Mouse (Mus musculus): ENCODE measurements at regions not wholly inside any gene's neighbourhood (a gene's known extent, or its start where the extent isn't known, plus 50 kb on each side); places are given as distances from the start of the nearest gene placed in this dataset.

GRCm38 (mm10) chr4:140358103-140358502 is 111.5 kb upstream of the Igsf21 start:
- Histone ChIP-seq H3K27me3 (ENCODE audit: control insufficient read depth, insufficient read depth, low read length) (no peaks in the 10 kb centered on the region), H3K4me1 (replicated peaks; ENCODE audit: control insufficient read depth, insufficient read depth) (no peaks in the 10 kb centered on the region), H3K9ac (ENCODE audit: low read length) (no peak overlapping the region), H3K27ac (replicated peaks) (no peak overlapping the region), H3K36me3 (ENCODE audit: control insufficient read depth, insufficient read depth, low read length) (no peaks in the 10 kb centered on the region), H3K4me3 (ENCODE audit: low read depth, low read length) (no peak overlapping the region), H3K4me2 (replicated peaks; ENCODE audit: low read depth) (no peak overlapping the region), H3K9me3 (ENCODE audit: control insufficient read depth, low read length) (no peaks in the 10 kb centered on the region)
- ATAC-seq (ENCODE audit: low FRiP score, low TSS enrichment) (no peak), DNase-seq (ENCODE audit: low spot score) (peak; percentile 81)
- TF ChIP-seq CTCF (IDR thresholded peaks at IDR 0.05; ENCODE audit: low read depth): no peak
- no peak for TF ChIP-seq EP300 (optimal IDR thresholded peaks at IDR 0.05)
- 4% methylated on average over 5 of the region's 5 CpGs for WGBS

- no peak overlapping the region for H3K4me3 ChIP-seq (ENCODE audit: low read depth, low read length)
- no peaks in the 10 kb centered on the region for H3K27me3 ChIP-seq (ENCODE audit: control insufficient read depth, insufficient read depth, low read length)
- no peak overlapping the region for H3K4me2 ChIP-seq (replicated peaks; ENCODE audit: low read depth)
- no peak for ATAC-seq (ENCODE audit: low FRiP score, low TSS enrichment)
- H3K9ac ChIP-seq (ENCODE audit: low read length): no peak overlapping the region
- no peaks in the 10 kb centered on the region for H3K4me1 ChIP-seq (replicated peaks; ENCODE audit: control insufficient read depth, insufficient read depth)
- no peak overlapping the region for H3K27ac ChIP-seq (replicated peaks)
- TF ChIP-seq CTCF (IDR thresholded peaks at IDR 0.05; ENCODE audit: low read depth) (no peak), EP300 (optimal IDR thresholded peaks at IDR 0.05) (no peak)
- no peaks in the 10 kb centered on the region for H3K9me3 ChIP-seq (ENCODE audit: control insufficient read depth, low read length)
- WGBS: 66% methylated on average over 12 of the region's 12 CpGs
- DNase-seq (ENCODE audit: low spot score): no peak
- H3K36me3 ChIP-seq (ENCODE audit: control insufficient read depth, insufficient read depth, low read length): no peaks in the 10 kb centered on the region
Observed at GRCm38 (mm10) chr4:140355144-140355550, 108.6 kb upstream of the Igsf21 start.

- Histone ChIP-seq H3K27me3 (ENCODE audit: control insufficient read depth, insufficient read depth, low read length) (no peaks in the 10 kb centered on the region), H3K4me2 (replicated peaks; ENCODE audit: low read depth) (no peak overlapping the region), H3K27ac (replicated peaks) (no peak overlapping the region), H3K36me3 (ENCODE audit: control insufficient read depth, insufficient read depth, low read length) (no peaks in the 10 kb centered on the region), H3K4me1 (replicated peaks; ENCODE audit: control insufficient read depth, insufficient read depth) (no peaks in the 10 kb centered on the region), H3K4me3 (ENCODE audit: low read depth, low read length) (no peak overlapping the region), H3K9ac (ENCODE audit: low read length) (no peak overlapping the region), H3K9me3 (ENCODE audit: control insufficient read depth, low read length) (no peaks in the 10 kb centered on the region)
- 65% methylated on average over 4 of the region's 4 CpGs for WGBS
- DNase-seq (ENCODE audit: low spot score) (no peak), ATAC-seq (ENCODE audit: low FRiP score, low TSS enrichment) (no peak)
- no peak for TF ChIP-seq CTCF (IDR thresholded peaks at IDR 0.05; ENCODE audit: low read depth)
- TF ChIP-seq EP300 (optimal IDR thresholded peaks at IDR 0.05): no peak
Observed at GRCm38 (mm10) chr4:140348802-140349201, 102.2 kb upstream of the Igsf21 start.

GRCm38 (mm10) chr4:140330138-140330537 is 83.6 kb upstream of the Igsf21 start:
- TF ChIP-seq EP300 (optimal IDR thresholded peaks at IDR 0.05) (no peak), CTCF (IDR thresholded peaks at IDR 0.05; ENCODE audit: low read depth) (no peak)
- Histone ChIP-seq H3K27me3 (ENCODE audit: control insufficient read depth, insufficient read depth, low read length) (no peaks in the 10 kb centered on the region), H3K36me3 (ENCODE audit: control insufficient read depth, insufficient read depth, low read length) (no peaks in the 10 kb centered on the region), H3K9ac (ENCODE audit: low read length) (no peak overlapping the region), H3K4me3 (ENCODE audit: low read depth, low read length) (no peak overlapping the region), H3K27ac (replicated peaks) (no peak overlapping the region), H3K9me3 (ENCODE audit: control insufficient read depth, low read length) (no peaks in the 10 kb centered on the region), H3K4me2 (replicated peaks; ENCODE audit: low read depth) (no peak overlapping the region), H3K4me1 (replicated peaks; ENCODE audit: control insufficient read depth, insufficient read depth) (no peaks in the 10 kb centered on the region)
- ATAC-seq (ENCODE audit: low FRiP score, low TSS enrichment): no peak
- WGBS: 88% methylated on average over 4 of the region's 4 CpGs
- no peak for DNase-seq (ENCODE audit: low spot score)

- no peak overlapping the region for H3K4me3 ChIP-seq (ENCODE audit: low read depth, low read length)
- ATAC-seq (ENCODE audit: low FRiP score, low TSS enrichment) (no peak), DNase-seq (ENCODE audit: low spot score) (no peak)
- no peak overlapping the region for H3K27ac ChIP-seq (replicated peaks)
- H3K9ac ChIP-seq (ENCODE audit: low read length): no peak overlapping the region
- H3K4me2 ChIP-seq (replicated peaks; ENCODE audit: low read depth): no peak overlapping the region
- H3K27me3 ChIP-seq (ENCODE audit: control insufficient read depth, insufficient read depth, low read length): no peaks in the 10 kb centered on the region
- no peaks in the 10 kb centered on the region for H3K36me3 ChIP-seq (ENCODE audit: control insufficient read depth, insufficient read depth, low read length)
- no peak for TF ChIP-seq CTCF (IDR thresholded peaks at IDR 0.05; ENCODE audit: low read depth)
- TF ChIP-seq EP300 (optimal IDR thresholded peaks at IDR 0.05): no peak
- 0 out of 2 replicates have a peak, but pooled peaks cover 3% of the 10 kb centered on the region for H3K9me3 ChIP-seq (ENCODE audit: control insufficient read depth, low read length)
- no peaks in the 10 kb centered on the region for H3K4me1 ChIP-seq (replicated peaks; ENCODE audit: control insufficient read depth, insufficient read depth)
- WGBS: 27% methylated on average over 10 of the region's 10 CpGs
Observed at GRCm38 (mm10) chr4:140326706-140327440, 80.3 kb upstream of the Igsf21 start.

GRCm38 (mm10) chr4:140325677-140326052 is 79.1 kb upstream of the Igsf21 start:
- TF ChIP-seq CTCF (IDR thresholded peaks at IDR 0.05; ENCODE audit: low read depth): no peak
- H3K4me3 ChIP-seq (ENCODE audit: low read depth, low read length): no peak overlapping the region
- 85% methylated on average over 7 of the region's 7 CpGs for WGBS
- 0 out of 2 replicates have a peak, but pooled peaks cover 3% of the 10 kb centered on the region for H3K9me3 ChIP-seq (ENCODE audit: control insufficient read depth, low read length)
- no peak overlapping the region for H3K27ac ChIP-seq (replicated peaks)
- H3K4me2 ChIP-seq (replicated peaks; ENCODE audit: low read depth): no peak overlapping the region
- no peak overlapping the region for H3K9ac ChIP-seq (ENCODE audit: low read length)
- ATAC-seq (ENCODE audit: low FRiP score, low TSS enrichment) (no peak), DNase-seq (ENCODE audit: low spot score) (no peak)
- no peaks in the 10 kb centered on the region for H3K4me1 ChIP-seq (replicated peaks; ENCODE audit: control insufficient read depth, insufficient read depth)
- no peaks in the 10 kb centered on the region for H3K27me3 ChIP-seq (ENCODE audit: control insufficient read depth, insufficient read depth, low read length)
- no peaks in the 10 kb centered on the region for H3K36me3 ChIP-seq (ENCODE audit: control insufficient read depth, insufficient read depth, low read length)

Data from stomach, postnatal 0 days (tissue).